Mouse (Mus musculus): ENCODE data around the gene Dcaf5. TPM values are rescaled to one million over a fixed set of nuclear protein-coding genes. Genes with fewer than 3 reads are reported as not detected.

The Dcaf5 gene
- polyA plus RNA-seq, 1 experiment, result 19.9 TPM

GRCm38 (mm10) chr12:80389448-80389847, 47.0 kb downstream of the Dcaf5 start:
- 52% methylated on average over 3 of the region's 3 CpGs for WGBS
- TF ChIP-seq POLR2A (IDR thresholded peaks at IDR 0.05; ENCODE audit: borderline replicate concordance, extremely low read depth, low read depth, low read length), result no peak
- peak; percentile 23; the same call in 1 of the 2 replicates for TF ChIP-seq CTCF (IDR thresholded peaks at IDR 0.05; ENCODE audit: insufficient read depth, low read length)
- Histone ChIP-seq H3K4me1 (ENCODE audit: control insufficient read depth, insufficient read depth, low read length) (no peaks in the 10 kb centered on the region), H3K4me3 (replicated peaks; ENCODE audit: extremely low read depth, low read depth, low read length) (no peak overlapping the region)
- DNase-seq, result no peak

- 88% methylated on average over 5 of the region's 5 CpGs for WGBS
- no peak overlapping the region for H3K4me3 ChIP-seq (replicated peaks; ENCODE audit: extremely low read depth, low read depth, low read length)
- no peak for DNase-seq
- no peaks in the 10 kb centered on the region for H3K4me1 ChIP-seq (ENCODE audit: control insufficient read depth, insufficient read depth, low read length)
- TF ChIP-seq POLR2A (IDR thresholded peaks at IDR 0.05; ENCODE audit: borderline replicate concordance, extremely low read depth, low read depth, low read length) (no peak), CTCF (IDR thresholded peaks at IDR 0.05; ENCODE audit: insufficient read depth, low read length) (no peak)
Measured at GRCm38 (mm10) chr12:80387326-80387725, 49.1 kb downstream of the Dcaf5 start.

- H3K4me3 ChIP-seq (replicated peaks; ENCODE audit: extremely low read depth, low read depth, low read length), result no peak overlapping the region
- 62% methylated on average over 1 of the region's 1 CpGs for WGBS
- no peak for TF ChIP-seq CTCF (IDR thresholded peaks at IDR 0.05; ENCODE audit: insufficient read depth, low read length)
- no peak for TF ChIP-seq POLR2A (IDR thresholded peaks at IDR 0.05; ENCODE audit: borderline replicate concordance, extremely low read depth, low read depth, low read length)
- DNase-seq, result no peak
- peaks cover 2% of the 10 kb centered on the region; the same call in 1 of the 2 replicates for H3K4me1 ChIP-seq (ENCODE audit: control insufficient read depth, insufficient read depth, low read length)
Measured at GRCm38 (mm10) chr12:80385361-80385760, 51.0 kb downstream of the Dcaf5 start.

GRCm38 (mm10) chr12:80383478-80383877, 52.9 kb downstream of the Dcaf5 start:
- DNase-seq, result no peak
- WGBS, result 86% methylated on average over 8 of the region's 8 CpGs
- TF ChIP-seq CTCF (IDR thresholded peaks at IDR 0.05; ENCODE audit: insufficient read depth, low read length) (no peak), POLR2A (IDR thresholded peaks at IDR 0.05; ENCODE audit: borderline replicate concordance, extremely low read depth, low read depth, low read length) (no peak)
- peaks cover 10% of the 10 kb centered on the region for H3K4me1 ChIP-seq (ENCODE audit: control insufficient read depth, insufficient read depth, low read length)
- no peak overlapping the region for H3K4me3 ChIP-seq (replicated peaks; ENCODE audit: extremely low read depth, low read depth, low read length)

GRCm38 (mm10) chr12:80382794-80383193, 53.6 kb downstream of the Dcaf5 start:
- TF ChIP-seq POLR2A (IDR thresholded peaks at IDR 0.05; ENCODE audit: borderline replicate concordance, extremely low read depth, low read depth, low read length), result no peak
- no peak for TF ChIP-seq CTCF (IDR thresholded peaks at IDR 0.05; ENCODE audit: insufficient read depth, low read length)
- WGBS, result 93% methylated on average over 2 of the region's 2 CpGs
- Histone ChIP-seq H3K4me3 (replicated peaks; ENCODE audit: extremely low read depth, low read depth, low read length) (no peak overlapping the region), H3K4me1 (ENCODE audit: control insufficient read depth, insufficient read depth, low read length) (peaks cover 10% of the 10 kb centered on the region)
- no peak for DNase-seq

- peaks cover 10% of the 10 kb centered on the region for H3K4me1 ChIP-seq (ENCODE audit: control insufficient read depth, insufficient read depth, low read length)
- peak; percentile 25 for DNase-seq
- no peak overlapping the region for H3K4me3 ChIP-seq (replicated peaks; ENCODE audit: extremely low read depth, low read depth, low read length)
- TF ChIP-seq POLR2A (IDR thresholded peaks at IDR 0.05; ENCODE audit: borderline replicate concordance, extremely low read depth, low read depth, low read length) (no peak), CTCF (IDR thresholded peaks at IDR 0.05; ENCODE audit: insufficient read depth, low read length) (no peak)
- 84% methylated on average over 10 of the region's 10 CpGs for WGBS
Measured at GRCm38 (mm10) chr12:80379831-80380457, 56.5 kb downstream of the Dcaf5 start.

- H3K4me3 ChIP-seq (replicated peaks; ENCODE audit: extremely low read depth, low read depth, low read length), result no peak overlapping the region
- TF ChIP-seq POLR2A (IDR thresholded peaks at IDR 0.05; ENCODE audit: borderline replicate concordance, extremely low read depth, low read depth, low read length), result no peak
- TF ChIP-seq CTCF (IDR thresholded peaks at IDR 0.05; ENCODE audit: insufficient read depth, low read length), result no peak
- WGBS, result 48% methylated on average over 4 of the region's 4 CpGs
- H3K4me1 ChIP-seq (ENCODE audit: control insufficient read depth, insufficient read depth, low read length), result peaks cover 10% of the 10 kb centered on the region
- no peak for DNase-seq
Measured at GRCm38 (mm10) chr12:80379393-80379792, 57.0 kb downstream of the Dcaf5 start.

GRCm38 (mm10) chr12:80377604-80378003, 58.8 kb downstream of the Dcaf5 start:
- 41% methylated on average over 1 of the region's 1 CpGs for WGBS

GRCm38 (mm10) chr12:80375721-80376120, 60.7 kb downstream of the Dcaf5 start:
- DNase-seq, result no peak
- Histone ChIP-seq H3K4me1 (ENCODE audit: control insufficient read depth, insufficient read depth, low read length) (peaks cover 10% of the 10 kb centered on the region), H3K4me3 (replicated peaks; ENCODE audit: extremely low read depth, low read depth, low read length) (no peak overlapping the region)
- 79% methylated on average over 4 of the region's 4 CpGs for WGBS
- TF ChIP-seq CTCF (IDR thresholded peaks at IDR 0.05; ENCODE audit: insufficient read depth, low read length) (no peak), POLR2A (IDR thresholded peaks at IDR 0.05; ENCODE audit: borderline replicate concordance, extremely low read depth, low read depth, low read length) (no peak)

More at GRCm38 (mm10) chr12:80377604-80378003, 58.8 kb downstream of the Dcaf5 start:
- Histone ChIP-seq H3K4me3 (replicated peaks; ENCODE audit: extremely low read depth, low read depth, low read length) (no peak overlapping the region), H3K4me1 (ENCODE audit: control insufficient read depth, insufficient read depth, low read length) (peaks cover 10% of the 10 kb centered on the region)
- DNase-seq, result no peak
- peak; percentile 34; the same call in 1 of the 2 replicates for TF ChIP-seq CTCF (IDR thresholded peaks at IDR 0.05; ENCODE audit: insufficient read depth, low read length)
- no peak for TF ChIP-seq POLR2A (IDR thresholded peaks at IDR 0.05; ENCODE audit: borderline replicate concordance, extremely low read depth, low read depth, low read length)

GRCm38 (mm10) chr12:80374736-80375135, 61.7 kb downstream of the Dcaf5 start:
- TF ChIP-seq CTCF (IDR thresholded peaks at IDR 0.05; ENCODE audit: insufficient read depth, low read length) (no peak), POLR2A (IDR thresholded peaks at IDR 0.05; ENCODE audit: borderline replicate concordance, extremely low read depth, low read depth, low read length) (no peak)
- Histone ChIP-seq H3K4me1 (ENCODE audit: control insufficient read depth, insufficient read depth, low read length) (peaks cover 3% of the 10 kb centered on the region; the same call in 1 of the 2 replicates), H3K4me3 (replicated peaks; ENCODE audit: extremely low read depth, low read depth, low read length) (no peak overlapping the region)
- WGBS, result 75% methylated on average over 2 of the region's 2 CpGs
- DNase-seq, result no peak
